Mouse (Mus musculus): ENCODE data around the gene Tma16. TPM values are rescaled to one million over a fixed set of nuclear protein-coding genes. Genes with fewer than 3 reads are reported as not detected.

The Tma16 gene
- polyA plus RNA-seq, 1 experiment from 2014 or later = 6.2 TPM

DNA sequence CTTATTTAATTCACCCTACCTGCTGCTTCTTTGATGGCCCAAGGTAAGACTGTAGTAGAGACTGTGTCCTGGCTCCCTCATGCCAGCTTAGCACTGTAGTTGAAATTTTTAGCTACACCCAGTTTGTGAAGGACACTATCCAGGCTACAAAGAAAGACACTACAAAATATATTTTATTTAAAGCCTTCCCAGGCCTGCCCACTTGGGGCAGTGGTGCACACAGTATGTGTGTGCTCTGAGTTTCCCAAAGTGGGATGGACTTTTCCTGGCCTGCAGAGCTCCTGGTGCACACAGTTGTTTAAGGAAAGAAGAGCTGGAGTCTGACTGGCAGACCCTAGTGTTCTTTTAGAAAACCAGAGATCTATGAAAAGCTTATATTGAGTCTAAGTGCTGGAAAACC is 29.3 kb downstream of the Tma16 start:
- H3K36me3 ChIP-seq (ENCODE audit: control insufficient read depth, insufficient read depth, low read length) = no peaks in the 10 kb centered on the region
- H3K9me3 ChIP-seq (ENCODE audit: control insufficient read depth, low read length) = no peaks in the 10 kb centered on the region
- no peak overlapping the region for H3K4me2 ChIP-seq (replicated peaks; ENCODE audit: low read depth)
- no peaks in the 10 kb centered on the region for H3K4me1 ChIP-seq (replicated peaks; ENCODE audit: control insufficient read depth, insufficient read depth)
- H3K27ac ChIP-seq (replicated peaks) = no peak overlapping the region
- DNase-seq (ENCODE audit: low spot score) (no peak), ATAC-seq (ENCODE audit: low FRiP score, low TSS enrichment) (no peak)
- no peak overlapping the region for H3K4me3 ChIP-seq (ENCODE audit: low read depth, low read length)
- TF ChIP-seq CTCF (IDR thresholded peaks at IDR 0.05; ENCODE audit: low read depth) = peak; percentile 48
- no peak for TF ChIP-seq EP300 (optimal IDR thresholded peaks at IDR 0.05)
- H3K9ac ChIP-seq (ENCODE audit: low read length) = no peak overlapping the region
- H3K27me3 ChIP-seq (ENCODE audit: control insufficient read depth, insufficient read depth, low read length) = no peaks in the 10 kb centered on the region

DNA sequence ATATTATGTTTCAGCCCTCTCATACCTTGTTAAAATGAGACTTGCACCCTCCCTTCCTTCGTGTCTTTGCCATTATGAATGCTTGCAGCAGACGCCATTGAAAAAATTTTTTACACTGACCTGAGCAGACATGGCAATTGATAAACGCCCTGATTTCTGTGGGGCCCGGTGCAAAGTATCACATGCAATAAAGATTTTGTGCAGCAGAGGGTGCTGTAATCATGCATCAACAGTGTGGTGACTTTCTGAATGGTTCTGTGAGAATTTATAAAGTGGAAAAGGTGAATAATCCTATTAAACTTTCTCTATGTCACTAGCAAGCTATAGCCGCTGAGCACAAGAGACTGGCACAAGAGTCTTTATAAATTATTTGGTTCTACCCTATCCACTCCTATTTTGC is 35.6 kb downstream of the Tma16 start:
- Histone ChIP-seq H3K9me3 (ENCODE audit: control insufficient read depth, low read length) (no peaks in the 10 kb centered on the region), H3K27me3 (ENCODE audit: control insufficient read depth, insufficient read depth, low read length) (no peaks in the 10 kb centered on the region), H3K4me3 (ENCODE audit: low read depth, low read length) (no peak overlapping the region), H3K36me3 (ENCODE audit: control insufficient read depth, insufficient read depth, low read length) (no peaks in the 10 kb centered on the region), H3K4me1 (replicated peaks; ENCODE audit: control insufficient read depth, insufficient read depth) (no peaks in the 10 kb centered on the region), H3K4me2 (replicated peaks; ENCODE audit: low read depth) (no peak overlapping the region), H3K9ac (ENCODE audit: low read length) (no peak overlapping the region), H3K27ac (replicated peaks) (no peak overlapping the region)
- no peak for ATAC-seq (ENCODE audit: low FRiP score, low TSS enrichment)
- peak; percentile 78 for TF ChIP-seq CTCF (IDR thresholded peaks at IDR 0.05; ENCODE audit: low read depth)
- no peak for TF ChIP-seq EP300 (optimal IDR thresholded peaks at IDR 0.05)
- 21% methylated on average over 5 of the region's 5 CpGs for WGBS
- peak; percentile 44 for DNase-seq (ENCODE audit: low spot score)

GRCm38 (mm10) chr8:66445351-66445750 is 41.0 kb downstream of the Tma16 start:
- Histone ChIP-seq H3K27ac (replicated peaks) (no peak overlapping the region), H3K9me3 (ENCODE audit: control insufficient read depth, low read length) (no peaks in the 10 kb centered on the region), H3K4me1 (replicated peaks; ENCODE audit: control insufficient read depth, insufficient read depth) (no peaks in the 10 kb centered on the region), H3K36me3 (ENCODE audit: control insufficient read depth, insufficient read depth, low read length) (no peaks in the 10 kb centered on the region), H3K27me3 (ENCODE audit: control insufficient read depth, insufficient read depth, low read length) (no peaks in the 10 kb centered on the region), H3K9ac (ENCODE audit: low read length) (no peak overlapping the region), H3K4me3 (ENCODE audit: low read depth, low read length) (no peak overlapping the region), H3K4me2 (replicated peaks; ENCODE audit: low read depth) (no peak overlapping the region)
- no peak for ATAC-seq (ENCODE audit: low FRiP score, low TSS enrichment)
- WGBS = 66% methylated on average over 3 of the region's 3 CpGs
- DNase-seq (ENCODE audit: low spot score) = no peak
- TF ChIP-seq CTCF (IDR thresholded peaks at IDR 0.05; ENCODE audit: low read depth) (no peak), EP300 (optimal IDR thresholded peaks at IDR 0.05) (no peak)

GRCm38 (mm10) chr8:66444141-66444540 is 42.2 kb downstream of the Tma16 start:
- Histone ChIP-seq H3K9ac (ENCODE audit: low read length) (no peak overlapping the region), H3K4me3 (ENCODE audit: low read depth, low read length) (no peak overlapping the region), H3K27ac (replicated peaks) (no peak overlapping the region), H3K9me3 (ENCODE audit: control insufficient read depth, low read length) (no peaks in the 10 kb centered on the region), H3K36me3 (ENCODE audit: control insufficient read depth, insufficient read depth, low read length) (no peaks in the 10 kb centered on the region), H3K4me2 (replicated peaks; ENCODE audit: low read depth) (no peak overlapping the region), H3K4me1 (replicated peaks; ENCODE audit: control insufficient read depth, insufficient read depth) (no peaks in the 10 kb centered on the region), H3K27me3 (ENCODE audit: control insufficient read depth, insufficient read depth, low read length) (no peaks in the 10 kb centered on the region)
- no peak for DNase-seq (ENCODE audit: low spot score)
- no peak for TF ChIP-seq CTCF (IDR thresholded peaks at IDR 0.05; ENCODE audit: low read depth)
- ATAC-seq (ENCODE audit: low FRiP score, low TSS enrichment) = no peak
- 65% methylated on average over 5 of the region's 5 CpGs for WGBS

GRCm38 (mm10) chr8:66442778-66443177 is 43.6 kb downstream of the Tma16 start:
- no peak overlapping the region for H3K4me3 ChIP-seq (ENCODE audit: low read depth, low read length)
- DNase-seq (ENCODE audit: low spot score) (peak; percentile 16), ATAC-seq (ENCODE audit: low FRiP score, low TSS enrichment) (no peak)
- H3K27ac ChIP-seq (replicated peaks) = no peak overlapping the region
- no peaks in the 10 kb centered on the region for H3K4me1 ChIP-seq (replicated peaks; ENCODE audit: control insufficient read depth, insufficient read depth)
- H3K36me3 ChIP-seq (ENCODE audit: control insufficient read depth, insufficient read depth, low read length) = no peaks in the 10 kb centered on the region
- H3K4me2 ChIP-seq (replicated peaks; ENCODE audit: low read depth) = no peak overlapping the region
- WGBS = 24% methylated on average over 1 of the region's 1 CpGs
- TF ChIP-seq CTCF (IDR thresholded peaks at IDR 0.05; ENCODE audit: low read depth) (peak; percentile 80), EP300 (optimal IDR thresholded peaks at IDR 0.05) (no peak)
- H3K9me3 ChIP-seq (ENCODE audit: control insufficient read depth, low read length) = no peaks in the 10 kb centered on the region
- H3K9ac ChIP-seq (ENCODE audit: low read length) = no peak overlapping the region
- no peaks in the 10 kb centered on the region for H3K27me3 ChIP-seq (ENCODE audit: control insufficient read depth, insufficient read depth, low read length)

GRCm38 (mm10) chr8:66441123-66441522 is 45.2 kb downstream of the Tma16 start:
- Histone ChIP-seq H3K36me3 (ENCODE audit: control insufficient read depth, insufficient read depth, low read length) (no peaks in the 10 kb centered on the region), H3K9ac (ENCODE audit: low read length) (no peak overlapping the region), H3K4me3 (ENCODE audit: low read depth, low read length) (no peak overlapping the region), H3K27me3 (ENCODE audit: control insufficient read depth, insufficient read depth, low read length) (no peaks in the 10 kb centered on the region), H3K9me3 (ENCODE audit: control insufficient read depth, low read length) (no peaks in the 10 kb centered on the region), H3K27ac (replicated peaks) (no peak overlapping the region), H3K4me2 (replicated peaks; ENCODE audit: low read depth) (no peak overlapping the region), H3K4me1 (replicated peaks; ENCODE audit: control insufficient read depth, insufficient read depth) (no peaks in the 10 kb centered on the region)
- 8% methylated on average over 1 of the region's 1 CpGs for WGBS
- TF ChIP-seq EP300 (optimal IDR thresholded peaks at IDR 0.05) = no peak
- TF ChIP-seq CTCF (IDR thresholded peaks at IDR 0.05; ENCODE audit: low read depth) = peak; percentile 65
- ATAC-seq (ENCODE audit: low FRiP score, low TSS enrichment) = no peak
- DNase-seq (ENCODE audit: low spot score) = no peak

Measured in stomach, postnatal 0 days (tissue).